Mouse (Mus musculus) heart, postnatal 0 days (tissue): ENCODE measurements at regions not wholly inside any gene's neighbourhood (a gene's known extent, or its start where the extent isn't known, plus 50 kb on each side); places are given as distances from the start of the nearest gene placed in this dataset.

ENCODE experiments used
- ATAC-seq: fragments of 200-750 bp; cut with Nextera tagmentation; 2 replicates; pipeline ENCODE4 v1.8.0; 2017; ENCODE audit warnings: low read depth, moderate number of reproducible peaks, moderate library complexity; ENCODE audit not compliant: insufficient read depth
- DNase-seq: peaks from one replicate; pipeline ENCODE4 v3.0.0-alpha.2; 2016; ENCODE audit warnings: low spot score
- H3K27ac ChIP-seq: fragments of 300-500 bp; sonication (generic); 2 replicates; pipeline ENCODE4 v1.5.1; 2014; ENCODE audit warnings: low read depth, mild to moderate bottlenecking
- H3K27me3 ChIP-seq: fragments of 300-500 bp; sonication (generic); 2 replicates; pipeline ENCODE4 v1.6.1; 2014; ENCODE audit warnings: low read length, mixed read lengths; ENCODE audit not compliant: control insufficient read depth, insufficient read depth
- H3K36me3 ChIP-seq: fragments of 300-500 bp; sonication (generic); replicated peaks from 2 replicates; pipeline ENCODE4 v1.6.1; 2014; ENCODE audit warnings: low read length, mixed read lengths; ENCODE audit not compliant: control insufficient read depth, insufficient read depth
- H3K4me1 ChIP-seq: fragments of 300-500 bp; sonication (generic); 2 replicates; pipeline ENCODE4 v1.6.1; 2014; ENCODE audit warnings: antibody characterized with exemption; ENCODE audit not compliant: control insufficient read depth, insufficient read depth
- H3K4me2 ChIP-seq: fragments of 300-500 bp; sonication (generic); 2 replicates; pipeline ENCODE4 v1.6.1; 2014; ENCODE audit warnings: low read depth, mild to moderate bottlenecking, low read length, moderate library complexity
- H3K4me3 ChIP-seq: fragments of 300-500 bp; sonication (generic); 2 replicates; pipeline ENCODE4 v1.5.1; 2014; ENCODE audit warnings: low read depth, low read length
- H3K9ac ChIP-seq: fragments of 300-500 bp; sonication (generic); replicated peaks from 2 replicates; pipeline ENCODE4 v1.6.1; 2014; ENCODE audit warnings: low read depth, low read length, mixed read lengths
- H3K9me3 ChIP-seq: fragments of 300-500 bp; sonication (generic); replicated peaks from 2 replicates; pipeline ENCODE4 v1.6.1; 2016; ENCODE audit warnings: low read length; ENCODE audit not compliant: control insufficient read depth
- CTCF ChIP-seq: IDR thresholded peaks from 2 replicates; pipeline ENCODE4 v1.5.1; 2016; ENCODE audit warnings: antibody characterized with exemption, control low read depth, low read depth
- EP300 ChIP-seq: IDR thresholded peaks from 2 replicates; pipeline ENCODE4 v1.6.1; 2016; ENCODE audit warnings: antibody characterized with exemption, low read depth
- WGBS: fragments of 180-500 bp; shearing (Covaris S2); extraction: QIAGEN DNeasy Blood & Tissue Kit; methylation state at CpG from one replicate; pipeline ENCODE4 v1.1.7; 2014; 5-methylcytosine and 5-hydroxymethylcytosine counted together

DNA sequence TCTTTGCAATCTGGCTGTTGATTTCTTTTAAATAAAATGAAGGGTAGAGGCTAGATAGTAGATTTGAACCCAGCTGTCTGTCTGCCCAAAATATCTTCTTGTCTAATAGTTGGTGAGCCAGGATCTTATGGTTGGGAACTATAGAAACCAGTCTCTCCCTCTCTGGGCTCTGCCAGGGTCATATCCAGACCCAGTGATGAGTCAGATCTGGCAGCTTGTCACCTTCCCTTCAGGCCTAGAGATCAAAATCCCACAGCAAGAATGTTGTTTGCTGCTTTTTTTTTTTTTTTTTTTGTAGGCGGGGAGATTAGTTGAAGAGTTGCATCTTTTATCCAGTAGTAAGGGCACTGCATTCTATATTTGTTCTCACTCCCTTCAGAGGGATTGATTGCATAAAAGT lies 74.0 kb upstream of the Egr2 start:
- Histone ChIP-seq H3K27me3 (no peaks in the 10 kb centered on the region), H3K4me2 (no peak overlapping the region), H3K4me1 (0 out of 2 replicates have a peak, but pooled peaks cover 2% of the 10 kb centered on the region), H3K4me3 (no peak overlapping the region), H3K36me3 (no peaks in the 10 kb centered on the region), H3K27ac (no peak overlapping the region), H3K9me3 (no peaks in the 10 kb centered on the region), H3K9ac (no peak overlapping the region)
- no peak for ATAC-seq
- TF ChIP-seq EP300 (no peak), CTCF (no peak)
- 75% methylated on average over 1 of the region's 1 CpGs for WGBS
- no peak for DNase-seq

DNA sequence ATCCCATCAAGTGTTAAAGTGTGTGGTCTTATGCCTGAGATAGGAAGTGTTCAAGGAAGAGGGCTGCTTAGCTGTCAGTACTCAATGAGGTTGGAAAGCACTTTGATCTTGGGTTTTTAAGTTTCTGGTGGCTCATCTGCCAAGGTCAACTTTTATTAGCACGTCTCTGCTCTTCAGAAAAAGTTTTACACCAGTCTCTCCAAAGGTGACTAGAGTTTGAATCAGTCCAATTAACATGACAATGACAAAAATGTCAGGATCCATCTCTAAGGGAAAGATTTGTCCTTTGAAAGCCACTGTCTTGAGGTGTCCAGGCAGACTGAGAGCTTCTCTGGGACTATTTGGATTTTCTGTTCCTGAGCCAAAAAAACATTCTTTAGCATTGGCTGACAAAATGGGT lies 73.4 kb upstream of the Egr2 start:
- H3K4me3 ChIP-seq = no peak overlapping the region
- DNase-seq (no peak), ATAC-seq (no peak)
- no peaks in the 10 kb centered on the region for H3K27me3 ChIP-seq
- TF ChIP-seq CTCF (no peak), EP300 (no peak)
- whole genome bisulfite sequencing = 53% methylated on average over 1 of the region's 1 CpGs
- H3K4me1 ChIP-seq = 0 out of 2 replicates have a peak, but pooled peaks cover 2% of the 10 kb centered on the region
- no peak overlapping the region for H3K9ac ChIP-seq
- H3K9me3 ChIP-seq = no peaks in the 10 kb centered on the region
- no peaks in the 10 kb centered on the region for H3K36me3 ChIP-seq
- H3K27ac ChIP-seq = no peak overlapping the region
- H3K4me2 ChIP-seq = no peak overlapping the region

DNA sequence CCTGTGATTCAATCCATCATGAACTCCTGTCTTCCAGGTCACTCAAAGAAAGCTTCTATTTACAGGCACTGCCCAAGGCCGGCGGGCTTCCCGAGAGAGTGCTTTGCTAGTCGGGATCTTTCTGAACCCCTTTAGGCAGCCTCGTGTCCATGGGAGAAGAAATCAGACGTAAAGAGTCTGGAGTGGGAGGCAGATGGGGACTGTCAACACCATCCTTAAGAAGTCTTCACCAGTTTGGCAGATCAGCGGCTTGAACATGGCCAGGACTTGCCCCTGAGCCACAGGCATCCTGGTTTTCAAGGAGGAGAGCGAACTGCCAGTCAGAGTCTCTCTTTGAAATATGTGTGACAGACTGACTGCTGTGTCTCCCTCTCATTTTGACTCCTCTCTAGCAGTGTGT lies 66.6 kb upstream of the Egr2 start:
- Histone ChIP-seq H3K9me3 (no peaks in the 10 kb centered on the region), H3K27ac (no peak overlapping the region), H3K4me1 (no peaks in the 10 kb centered on the region), H3K27me3 (no peaks in the 10 kb centered on the region), H3K36me3 (no peaks in the 10 kb centered on the region), H3K9ac (no peak overlapping the region), H3K4me2 (no peak overlapping the region), H3K4me3 (no peak overlapping the region)
- WGBS = 36% methylated on average over 8 of the region's 8 CpGs
- DNase-seq = no peak
- ATAC-seq = no peak
- no peak for TF ChIP-seq CTCF
- no peak for TF ChIP-seq EP300

DNA sequence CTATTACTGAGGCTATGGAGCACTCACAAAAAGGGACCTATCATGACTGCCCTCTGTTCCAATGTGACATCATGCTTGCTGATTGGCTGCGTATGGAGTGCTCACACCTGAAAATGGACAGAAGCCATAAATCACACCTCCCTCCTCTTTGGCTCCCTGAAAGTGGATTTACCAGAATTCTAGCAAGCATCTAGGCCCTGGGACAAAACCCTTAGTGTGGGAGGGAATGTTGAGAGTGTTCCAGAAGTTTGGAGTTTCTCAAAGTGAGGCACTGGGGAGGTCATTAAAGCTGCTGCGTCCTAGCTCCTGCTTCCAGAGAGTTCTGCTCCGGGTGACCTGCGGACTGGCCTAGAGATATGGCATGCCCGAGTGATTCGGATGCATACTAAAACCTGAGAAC lies 62.3 kb upstream of the Egr2 start:
- Histone ChIP-seq H3K9ac (no peak overlapping the region), H3K27ac (no peak overlapping the region), H3K9me3 (no peaks in the 10 kb centered on the region), H3K27me3 (no peaks in the 10 kb centered on the region), H3K4me2 (no peak overlapping the region), H3K4me1 (no peaks in the 10 kb centered on the region), H3K4me3 (no peak overlapping the region), H3K36me3 (no peaks in the 10 kb centered on the region)
- TF ChIP-seq CTCF = no peak
- no peak for ATAC-seq
- 76% methylated on average over 6 of the region's 6 CpGs for WGBS
- no peak for DNase-seq

DNA sequence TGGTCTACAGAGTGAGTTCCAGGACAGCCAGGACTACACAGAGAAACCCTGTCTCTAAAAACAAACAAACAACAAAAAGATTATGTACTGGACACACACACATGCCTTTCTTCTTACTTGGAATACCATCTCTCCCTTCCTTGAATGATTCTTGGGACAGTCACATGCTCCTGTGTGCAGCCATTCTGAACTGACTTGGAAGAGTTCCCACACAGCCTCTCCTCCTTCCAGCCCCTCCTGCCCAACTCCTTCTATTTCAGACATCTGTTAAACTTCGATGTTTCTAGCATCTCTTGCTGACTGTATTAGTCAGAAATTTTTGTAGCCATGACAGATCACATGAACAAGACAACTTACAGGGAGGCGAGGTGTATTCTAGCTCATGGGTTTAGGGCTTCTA lies 60.9 kb upstream of the Egr2 start:
- Histone ChIP-seq H3K9ac (no peak overlapping the region), H3K27me3 (no peaks in the 10 kb centered on the region), H3K9me3 (no peaks in the 10 kb centered on the region), H3K4me2 (no peak overlapping the region), H3K4me3 (no peak overlapping the region), H3K4me1 (no peaks in the 10 kb centered on the region), H3K27ac (no peak overlapping the region), H3K36me3 (no peaks in the 10 kb centered on the region)
- 56% methylated on average over 2 of the region's 2 CpGs for WGBS
- TF ChIP-seq EP300 (no peak), CTCF (no peak)
- DNase-seq = no peak
- no peak for ATAC-seq

DNA sequence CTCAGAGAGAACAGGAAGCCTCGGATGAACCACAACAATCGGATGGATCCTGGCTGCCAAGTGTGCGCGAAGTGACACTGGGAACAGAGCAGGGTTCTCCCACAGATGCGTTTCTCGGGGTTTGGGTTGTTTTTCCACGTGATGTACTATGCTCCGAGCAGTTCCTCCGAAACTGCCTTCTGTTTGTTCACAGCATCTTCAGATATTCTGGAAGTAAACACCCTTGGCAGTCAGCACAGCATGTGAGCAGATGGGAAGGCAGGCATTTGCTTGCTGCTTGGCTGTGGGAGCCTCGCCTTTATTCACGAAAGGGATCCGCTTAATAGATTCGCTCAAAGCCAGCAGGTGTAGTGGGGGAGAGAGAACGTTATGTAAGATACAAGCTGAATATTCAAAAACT lies 53.0 kb upstream of the Egr2 start:
- TF ChIP-seq EP300 (no peak), CTCF (no peak)
- no peak for DNase-seq

More for the DNA sequence above, 53.0 kb upstream of the Egr2 start:
- Histone ChIP-seq H3K4me2 (no peak overlapping the region), H3K4me3 (no peak overlapping the region), H3K4me1 (no peaks in the 10 kb centered on the region), H3K27me3 (no peaks in the 10 kb centered on the region), H3K27ac (no peak overlapping the region), H3K9me3 (peaks cover 13% of the 10 kb centered on the region), H3K36me3 (no peaks in the 10 kb centered on the region), H3K9ac (no peak overlapping the region)
- ATAC-seq = no peak
- WGBS = 62% methylated on average over 14 of the region's 14 CpGs
